Mouse (Mus musculus) bone marrow macrophage, adult 2 months (primary cell): ENCODE results near the gene Crat. TPM values are rescaled to one million over a fixed set of nuclear protein-coding genes. Genes with fewer than 3 reads are reported as not detected.
"Not testable (repeated sequence)": the region's sequence is repeated elsewhere in the genome, so short reads cannot be mapped to it uniquely, and the experiment has no call there.

Experiments used
- H3K27ac ChIP-seq: 2 replicates; pipeline ENCODE4 v1.5.1; 2012; ENCODE audit warnings: low read depth, low read length; ENCODE audit not compliant: insufficient read depth
- H3K4me1 ChIP-seq: 2 replicates; pipeline ENCODE4 v1.6.1; 2012; ENCODE audit warnings: low read length; ENCODE audit not compliant: control insufficient read depth, insufficient read depth
- H3K4me3 ChIP-seq: 2 replicates; pipeline ENCODE4 v1.5.1; 2012; ENCODE audit warnings: mild to moderate bottlenecking, low read length, moderate library complexity; ENCODE audit not compliant: insufficient read depth
- CTCF ChIP-seq: IDR thresholded peaks from 2 replicates; pipeline ENCODE4 v1.5.1; 2012; ENCODE audit warnings: low read depth, mild to moderate bottlenecking, low read length, moderate library complexity
- POLR2A ChIP-seq: IDR thresholded peaks from 2 replicates; pipeline ENCODE4 v1.6.1; 2012; ENCODE audit warnings: mild to moderate bottlenecking, low read depth, low read length, borderline replicate concordance
- polyA plus RNA-seq: library from polyadenylated mRNA; stranded (reverse); fragments of >200 nt; gene quantifications from 2 replicates; pipeline ENCODE4 v1.2.4, GENCODE M21; 2012; ENCODE audit not compliant: missing spikeins, insufficient read depth, insufficient read length

Crat gene
- polyA plus RNA-seq, 1 experiment = 66.4 TPM

DNA sequence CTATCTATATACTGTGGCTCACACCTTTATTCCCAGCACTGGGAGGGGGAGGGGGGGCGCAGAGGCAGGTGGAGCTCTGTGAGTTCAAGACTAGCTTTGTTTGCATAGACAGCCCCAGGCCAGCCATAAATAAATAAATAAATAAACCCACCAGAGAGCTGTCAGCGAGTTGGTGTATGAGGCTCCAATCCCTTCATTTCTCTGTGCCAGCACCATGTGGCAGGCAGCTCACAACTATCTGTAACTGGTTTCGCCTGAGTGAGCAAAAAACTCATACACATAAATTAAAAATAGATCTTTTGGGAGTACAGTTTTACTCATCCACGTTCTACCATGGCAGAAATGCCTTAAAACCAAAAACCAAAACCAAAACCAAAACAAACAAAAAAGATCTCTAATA is 5.8 kb upstream of the Crat start:
- TF ChIP-seq POLR2A = no peak
- no peak for TF ChIP-seq CTCF
- no peak overlapping the region for H3K4me3 ChIP-seq
- peaks cover 10% of the 10 kb centered on the region for H3K4me1 ChIP-seq
- no peak overlapping the region for H3K27ac ChIP-seq

GRCm38 (mm10) chr2:30419112-30419511 is 3.5 kb upstream of the Crat start:
- H3K4me1 ChIP-seq = peaks cover 17% of the 10 kb centered on the region
- no peak overlapping the region for H3K4me3 ChIP-seq
- TF ChIP-seq CTCF = no peak
- TF ChIP-seq POLR2A = no peak
- H3K27ac ChIP-seq = no peak overlapping the region

DNA sequence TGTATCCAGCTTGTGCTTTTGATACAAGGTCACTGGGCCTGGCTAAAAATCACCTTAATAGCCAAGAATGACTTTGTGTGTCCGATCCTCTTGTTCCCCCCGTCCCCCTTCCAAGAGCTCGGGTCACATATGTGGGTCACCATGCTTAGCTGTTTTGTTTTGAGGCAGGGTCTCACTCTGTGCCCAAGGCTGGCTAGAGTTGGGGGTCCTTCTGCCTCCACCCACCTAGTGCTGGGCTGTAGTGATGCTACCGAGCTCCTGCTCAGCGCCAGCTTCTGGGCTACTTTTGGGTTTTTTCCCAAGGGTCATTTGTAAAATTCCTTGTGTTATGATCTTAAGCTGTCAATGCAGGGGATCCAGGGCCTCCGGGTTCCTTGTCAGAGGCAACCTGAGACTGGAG is 2.6 kb upstream of the Crat start:
- peaks cover 18% of the 10 kb centered on the region for H3K4me1 ChIP-seq
- no peak overlapping the region for H3K4me3 ChIP-seq
- no peak overlapping the region for H3K27ac ChIP-seq
- TF ChIP-seq CTCF (no peak), POLR2A (no peak)

- peaks cover 18% of the 10 kb centered on the region for H3K4me1 ChIP-seq
- TF ChIP-seq POLR2A (no peak), CTCF (no peak)
- H3K27ac ChIP-seq = no peak overlapping the region
- H3K4me3 ChIP-seq = no peak overlapping the region
These were observed 2.1 kb upstream of the Crat start for GRCm38 (mm10) chr2:30417595-30418165.

DNA sequence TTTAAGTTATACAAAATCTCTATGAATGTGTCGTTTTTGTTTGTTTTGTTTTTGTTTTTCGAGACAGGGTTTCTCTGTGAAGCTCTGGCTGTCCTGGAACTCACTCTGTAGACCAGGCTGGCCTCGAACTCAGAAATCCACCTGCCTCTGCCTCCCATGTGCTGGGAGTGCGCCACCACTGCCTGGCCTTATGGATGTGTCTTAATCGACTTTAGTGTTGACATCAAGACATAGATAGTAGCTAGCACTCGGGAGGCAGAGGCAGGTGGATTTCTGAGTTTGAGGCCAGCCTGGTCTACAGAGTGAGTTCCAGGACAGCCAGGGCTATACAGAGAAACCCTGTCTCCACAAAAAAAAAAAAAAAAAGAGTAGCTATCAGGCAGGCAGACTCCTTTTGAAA is 1.5 kb upstream of the Crat start:
- Histone ChIP-seq H3K4me1 (peaks cover 18% of the 10 kb centered on the region), H3K4me3 (peak overlapping the region; percentile 62)
- not testable (repeated sequence) for H3K27ac ChIP-seq

DNA sequence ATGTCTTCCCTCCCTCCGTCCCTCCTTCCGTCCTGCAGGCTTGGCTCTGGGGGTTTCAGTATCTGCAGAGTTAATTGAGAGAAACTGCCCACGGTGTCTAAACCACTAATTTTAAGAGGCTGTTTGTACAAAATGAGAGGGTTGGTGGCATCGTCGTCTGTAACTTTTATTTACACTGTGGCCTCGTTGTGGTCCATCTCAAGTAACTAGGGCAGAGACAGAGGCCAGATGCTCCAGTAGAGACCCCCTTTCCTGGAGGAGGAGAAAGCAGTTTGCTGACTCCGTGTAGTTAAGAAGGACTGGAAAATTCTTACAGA is 994 bp upstream of the Crat start:
- H3K27ac ChIP-seq = peak overlapping the region; percentile 66
- TF ChIP-seq POLR2A (no peak), CTCF (no peak)
- peaks cover 18% of the 10 kb centered on the region for H3K4me1 ChIP-seq
- H3K4me3 ChIP-seq = peak overlapping the region; percentile 62

- TF ChIP-seq POLR2A (peak; percentile 100), CTCF (no peak)
- peak within 1 kb of the TSS; percentile 62 for H3K4me3 ChIP-seq
- peaks cover 15% of the 10 kb centered on the region for H3K4me1 ChIP-seq
- H3K27ac ChIP-seq = peak within 1 kb of the TSS; percentile 66
These were observed 479 bp upstream of the Crat start, which contains the start of gene Ptpa for GRCm38 (mm10) chr2:30415936-30416648. Ptpa (plus strand) TSS chr2:30416039.

GRCm38 (mm10) chr2:30414681-30415080 is 932 bp downstream of the Crat start:
- no peak overlapping the region for H3K27ac ChIP-seq

DNA sequence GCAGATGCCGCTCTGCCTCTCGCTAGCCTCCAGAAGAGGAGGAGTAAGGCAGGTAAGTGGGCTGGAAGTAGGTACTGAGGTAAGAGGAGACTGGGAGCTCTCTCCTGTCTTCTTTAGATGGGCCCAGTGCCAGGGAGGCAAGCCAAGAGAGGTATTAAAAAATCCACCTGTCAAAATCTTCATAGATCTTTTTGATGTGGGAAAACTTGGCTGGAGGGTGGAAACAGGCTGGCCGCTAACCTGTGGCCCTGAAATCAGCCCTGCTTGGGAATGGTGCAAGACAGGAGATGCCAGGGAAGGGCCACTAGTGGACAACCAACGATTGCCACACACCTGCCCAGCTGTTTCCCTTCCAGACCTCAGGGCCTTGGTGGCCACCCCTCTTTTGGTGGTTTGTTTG is 1.5 kb downstream of the Crat start:
- Histone ChIP-seq H3K4me1 (peaks cover 19% of the 10 kb centered on the region), H3K27ac (no peak overlapping the region), H3K4me3 (no peak overlapping the region)
- TF ChIP-seq POLR2A (no peak), CTCF (no peak)

More at GRCm38 (mm10) chr2:30414681-30415080, 932 bp downstream of the Crat start:
- TF ChIP-seq POLR2A = no peak
- TF ChIP-seq CTCF = no peak
- H3K4me3 ChIP-seq = peak overlapping the region; percentile 62
- peaks cover 16% of the 10 kb centered on the region for H3K4me1 ChIP-seq

DNA sequence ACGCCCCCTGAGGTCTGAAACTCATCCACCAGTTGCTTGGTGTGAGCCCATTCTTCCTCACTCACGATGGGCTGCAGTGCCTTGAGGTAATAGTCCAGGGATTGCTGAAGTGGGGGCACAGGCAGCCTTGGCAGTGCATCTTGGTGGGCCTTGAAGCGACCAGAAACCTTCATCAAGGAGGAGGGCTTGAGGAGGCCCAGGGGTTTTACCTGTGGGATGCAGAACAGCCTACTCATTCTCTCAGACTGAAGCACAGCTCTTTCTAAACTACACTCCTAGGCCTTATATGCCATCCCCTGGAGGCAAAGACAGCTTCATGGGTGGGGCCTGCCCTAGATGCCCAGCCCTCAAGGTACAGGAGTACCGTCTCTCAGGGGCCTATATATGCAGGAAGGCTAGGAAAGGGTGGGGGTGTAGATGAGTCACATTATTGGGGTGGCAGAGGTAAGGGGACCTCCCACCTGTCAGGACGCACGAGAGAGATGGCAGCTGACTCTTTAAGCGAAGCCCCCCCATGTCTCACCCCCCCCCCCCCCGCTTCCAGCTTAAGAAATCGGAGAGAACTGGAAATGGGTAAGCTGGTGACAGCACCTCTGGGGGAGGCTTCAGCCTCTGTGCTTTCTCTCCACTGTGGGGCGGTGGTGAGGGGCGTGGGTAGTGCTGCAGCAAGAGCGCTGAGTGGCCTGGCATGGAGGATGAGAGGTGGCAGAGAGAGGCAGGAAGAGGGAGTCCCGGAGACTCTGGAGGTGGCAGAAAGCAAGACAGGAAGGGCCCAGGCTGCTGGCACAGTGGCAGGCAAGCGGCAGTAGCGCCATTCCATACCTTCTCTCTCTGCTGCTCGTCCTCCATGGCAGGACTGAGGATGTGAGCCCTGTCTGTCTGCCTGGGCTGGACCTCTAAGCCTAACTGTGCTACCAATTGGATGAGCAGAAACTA is 2.3 kb downstream of the Crat start:
- Histone ChIP-seq H3K27ac (no peak overlapping the region), H3K4me1 (peaks cover 24% of the 10 kb centered on the region), H3K4me3 (no peak overlapping the region)
- TF ChIP-seq CTCF (no peak), POLR2A (no peak)
